Mouse (Mus musculus) bone marrow, adult 2 months (tissue): Measurements from ENCODE around the gene Fbxl21.

Source experiments
- CTCF ChIP-seq: fragments of 200-500 bp; IDR thresholded peaks from 2 replicates; pipeline ENCODE4 v1.5.1; 2011; ENCODE audit warnings: low read length, control low read depth; ENCODE audit not compliant: control insufficient read depth, insufficient read depth
- POLR2A ChIP-seq: fragments of 200-500 bp; IDR thresholded peaks from 2 replicates; pipeline ENCODE4 v1.6.1; 2011; ENCODE audit warnings: low read depth, mild to moderate bottlenecking, control low read depth, low read length, borderline replicate concordance; ENCODE audit not compliant: control insufficient read depth

DNA sequence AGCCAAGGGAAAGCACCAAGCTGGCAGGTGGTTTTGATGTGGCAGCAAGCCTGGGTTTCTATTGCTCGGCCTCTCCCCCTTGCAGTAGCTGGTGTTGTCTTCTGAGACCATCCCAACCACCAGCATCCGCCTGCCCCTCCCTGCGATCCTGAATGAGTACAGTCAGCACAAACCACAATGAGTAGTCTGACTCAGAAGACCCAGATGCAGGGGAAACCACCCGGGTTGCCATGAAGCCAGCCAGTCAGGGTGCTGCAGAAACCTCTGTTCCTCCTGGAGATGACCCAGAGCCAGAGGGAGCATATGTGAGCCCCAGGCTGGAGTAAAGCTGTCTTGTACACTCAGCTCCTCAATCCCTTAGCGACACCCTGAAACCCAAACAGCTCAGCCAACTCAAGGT is 45.5 kb upstream of the Fbxl21 start:
- TF ChIP-seq CTCF (no peak), POLR2A (no peak)
